Mouse (Mus musculus) bone marrow macrophage, adult 2 months (primary cell): ENCODE measurements at regions not wholly inside any gene's neighbourhood (a gene's known extent, or its start where the extent isn't known, plus 50 kb on each side); places are given as distances from the start of the nearest gene placed in this dataset.

ENCODE experiments used
- CTCF ChIP-seq: IDR thresholded peaks from 2 replicates; pipeline ENCODE4 v1.5.1; 2012; ENCODE audit warnings: low read depth, mild to moderate bottlenecking, low read length, moderate library complexity
- POLR2A ChIP-seq: IDR thresholded peaks from 2 replicates; pipeline ENCODE4 v1.6.1; 2012; ENCODE audit warnings: mild to moderate bottlenecking, low read depth, low read length, borderline replicate concordance

- TF ChIP-seq POLR2A (no peak), CTCF (no peak)
Measured at GRCm38 (mm10) chr15:87437611-87438010, 106.5 kb upstream of the Fam19a5 start.
